Mouse (Mus musculus): ENCODE results near the gene Yipf3. TPM values are rescaled to one million over a fixed set of nuclear protein-coding genes. Genes with fewer than 3 reads are reported as not detected.

The Yipf3 gene
- total RNA-seq (2017): 29.2 and 56.5 TPM in 2 replicates

GRCm38 (mm10) chr17:46247512-46248188 is at the start of gene Yipf3, which contains the start of gene Polr1c:
Yipf3 (plus strand) TSS chr17:46248080.
Polr1c (minus strand) TSS chr17:46248054.
- peak; percentile 92 to 93 for ATAC-seq (replicated peaks in 1 of 2; ENCODE audit: insufficient read depth in 1 of 2, low FRiP score in 2 of 2, low TSS enrichment in 1 of 2, low read depth in 1 of 2, poor library complexity in 2 of 2, severe bottlenecking in 2 of 2)

- no peak for ATAC-seq (replicated peaks in 1 of 2; ENCODE audit: insufficient read depth in 1 of 2, low FRiP score in 2 of 2, low TSS enrichment in 1 of 2, low read depth in 1 of 2, poor library complexity in 2 of 2, severe bottlenecking in 2 of 2)
Measured at GRCm38 (mm10) chr17:46201151-46201550, 46.7 kb upstream of the Yipf3 start.

DNA sequence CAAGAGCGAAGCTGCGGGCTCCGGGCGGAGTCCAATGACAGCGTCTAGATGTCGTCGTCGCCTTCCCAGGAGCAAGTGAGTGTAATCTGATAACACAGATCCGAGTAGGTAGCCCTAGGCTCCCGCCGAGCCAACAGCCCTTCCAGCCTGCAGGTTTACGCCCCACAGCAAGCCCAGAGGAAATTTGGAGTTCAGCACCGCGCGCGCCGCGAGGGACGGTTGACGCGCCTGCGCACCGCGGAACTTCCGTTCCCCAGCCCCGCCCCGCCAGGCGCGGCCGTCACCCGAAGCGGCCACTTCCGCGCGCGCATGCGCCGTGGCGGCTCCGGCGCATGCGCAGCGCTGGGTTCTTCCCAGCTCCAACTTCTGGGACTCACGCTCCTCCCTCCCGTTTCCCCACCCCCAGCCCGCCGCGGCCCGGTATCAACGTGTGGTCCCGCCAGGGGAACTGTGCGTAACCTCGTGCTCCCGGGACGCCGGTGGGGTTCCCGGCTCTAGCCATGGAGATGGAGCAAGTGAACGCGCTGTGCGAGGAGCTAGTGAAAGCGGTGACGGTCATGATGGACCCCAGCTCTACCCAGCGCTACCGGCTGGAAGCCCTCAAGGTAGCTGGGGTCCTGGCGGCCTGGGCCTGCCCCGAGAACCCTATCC is 45.3 kb upstream of the Yipf3 start, which contains the start of the genes Polh and Xpo5:
TSS of gene Polh (minus strand) at position 225 of the 651 bp plus-strand sequence.
TSS of gene Xpo5 (plus strand) at position 362 of the 651 bp plus-strand sequence.
- ATAC-seq (replicated peaks in 1 of 2; ENCODE audit: insufficient read depth in 1 of 2, low FRiP score in 2 of 2, low TSS enrichment in 1 of 2, low read depth in 1 of 2, poor library complexity in 2 of 2, severe bottlenecking in 2 of 2): peak; percentile 94 to 95

DNA sequence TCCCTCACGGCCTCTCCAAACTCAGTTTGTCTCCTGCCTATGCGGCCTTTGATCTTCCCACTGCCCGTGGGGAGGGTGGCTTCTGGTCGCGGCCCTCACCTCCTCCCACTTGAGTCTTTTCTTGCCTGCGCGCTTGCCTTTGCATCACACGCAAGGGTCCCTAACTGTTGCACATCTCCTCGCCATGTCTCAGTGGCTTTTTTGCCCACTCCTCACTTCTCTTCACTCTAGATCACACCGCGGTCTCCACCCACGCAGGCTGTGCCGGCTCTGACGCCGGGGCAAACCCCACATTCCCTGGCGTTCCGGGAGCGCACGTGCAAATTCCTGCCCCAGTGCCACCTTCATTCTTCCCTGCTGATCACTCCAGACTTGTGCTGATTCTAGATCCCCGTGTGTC is 44.8 kb upstream of the Yipf3 start:
- ATAC-seq (replicated peaks in 1 of 2; ENCODE audit: insufficient read depth in 1 of 2, low FRiP score in 2 of 2, low TSS enrichment in 1 of 2, low read depth in 1 of 2, poor library complexity in 2 of 2, severe bottlenecking in 2 of 2): 0 out of 4 replicates have a peak, but pooled peaks of 1 of the 2 experiments have one; percentile 5

DNA sequence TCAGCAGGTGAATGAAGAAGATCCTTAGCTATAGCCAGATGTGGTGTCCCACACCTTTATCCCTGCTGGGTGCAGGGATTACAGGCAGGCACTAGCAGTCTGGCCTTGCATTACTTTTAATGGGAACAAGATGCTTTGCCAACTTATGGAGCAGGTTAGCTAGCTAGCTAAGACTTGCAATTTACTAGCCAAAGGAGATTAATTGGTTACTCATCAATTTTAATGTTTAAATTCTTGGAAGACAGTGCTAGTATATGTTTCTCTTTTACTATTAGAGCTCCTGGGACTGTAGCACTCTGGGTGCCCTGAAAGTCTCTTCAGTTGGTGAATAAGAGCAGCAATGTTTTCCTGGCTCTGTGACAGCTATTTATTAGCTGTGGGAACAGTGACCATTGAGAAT is 41.2 kb upstream of the Yipf3 start:
- ATAC-seq (replicated peaks in 1 of 2; ENCODE audit: insufficient read depth in 1 of 2, low FRiP score in 2 of 2, low TSS enrichment in 1 of 2, low read depth in 1 of 2, poor library complexity in 2 of 2, severe bottlenecking in 2 of 2): no peak

- no peak for ATAC-seq (replicated peaks in 1 of 2; ENCODE audit: insufficient read depth in 1 of 2, low FRiP score in 2 of 2, low TSS enrichment in 1 of 2, low read depth in 1 of 2, poor library complexity in 2 of 2, severe bottlenecking in 2 of 2)
Measured at GRCm38 (mm10) chr17:46210550-46210949, 37.3 kb upstream of the Yipf3 start.

- ATAC-seq (replicated peaks in 1 of 2; ENCODE audit: insufficient read depth in 1 of 2, low FRiP score in 2 of 2, low TSS enrichment in 1 of 2, low read depth in 1 of 2, poor library complexity in 2 of 2, severe bottlenecking in 2 of 2): no peak
Measured at GRCm38 (mm10) chr17:46221601-46222000, 26.3 kb upstream of the Yipf3 start.

- no peak for ATAC-seq (replicated peaks in 1 of 2; ENCODE audit: insufficient read depth in 1 of 2, low FRiP score in 2 of 2, low TSS enrichment in 1 of 2, low read depth in 1 of 2, poor library complexity in 2 of 2, severe bottlenecking in 2 of 2)
Measured at GRCm38 (mm10) chr17:46227576-46227975, 20.3 kb upstream of the Yipf3 start.

DNA sequence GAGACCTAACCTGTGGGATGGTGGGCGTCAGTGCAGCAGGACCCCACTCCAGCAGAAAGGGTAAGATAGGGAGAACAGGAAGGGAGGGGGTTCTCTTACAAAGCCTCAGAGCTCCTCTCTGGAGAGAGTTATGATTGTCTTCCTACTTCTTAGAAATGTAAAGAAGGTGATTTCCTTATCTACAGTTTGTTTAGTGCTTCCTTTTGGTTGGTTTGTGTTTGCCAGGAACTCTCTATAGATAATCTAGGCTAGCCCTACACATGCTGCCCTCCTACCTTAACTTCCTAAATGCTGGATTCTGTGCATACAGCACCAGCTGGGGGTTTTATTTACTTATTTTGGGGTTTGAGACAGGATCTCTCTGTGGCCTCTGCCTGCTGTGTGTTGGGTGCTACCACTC is 11.8 kb upstream of the Yipf3 start:
- ATAC-seq (replicated peaks in 1 of 2; ENCODE audit: insufficient read depth in 1 of 2, low FRiP score in 2 of 2, low TSS enrichment in 1 of 2, low read depth in 1 of 2, poor library complexity in 2 of 2, severe bottlenecking in 2 of 2): no peak

DNA sequence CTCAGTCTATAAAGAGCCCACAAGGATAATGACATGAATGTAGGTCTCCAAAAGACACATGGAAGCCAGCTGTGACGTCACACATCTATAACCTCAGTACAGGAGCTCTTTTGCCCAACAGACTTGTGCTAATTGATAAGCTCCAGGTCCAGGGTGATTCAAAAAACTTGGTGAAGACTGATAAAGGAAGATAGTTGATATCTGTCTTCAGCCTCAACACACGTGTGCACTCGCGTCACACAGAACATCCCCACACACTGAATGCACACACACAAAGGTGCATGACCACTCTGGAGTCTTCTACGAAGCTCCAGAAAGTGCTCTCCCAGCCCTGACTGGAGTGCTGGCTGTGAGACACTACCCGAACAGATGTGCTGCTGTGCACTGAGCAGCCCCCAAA is 10.8 kb upstream of the Yipf3 start:
- no peak for ATAC-seq (replicated peaks in 1 of 2; ENCODE audit: insufficient read depth in 1 of 2, low FRiP score in 2 of 2, low TSS enrichment in 1 of 2, low read depth in 1 of 2, poor library complexity in 2 of 2, severe bottlenecking in 2 of 2)

DNA sequence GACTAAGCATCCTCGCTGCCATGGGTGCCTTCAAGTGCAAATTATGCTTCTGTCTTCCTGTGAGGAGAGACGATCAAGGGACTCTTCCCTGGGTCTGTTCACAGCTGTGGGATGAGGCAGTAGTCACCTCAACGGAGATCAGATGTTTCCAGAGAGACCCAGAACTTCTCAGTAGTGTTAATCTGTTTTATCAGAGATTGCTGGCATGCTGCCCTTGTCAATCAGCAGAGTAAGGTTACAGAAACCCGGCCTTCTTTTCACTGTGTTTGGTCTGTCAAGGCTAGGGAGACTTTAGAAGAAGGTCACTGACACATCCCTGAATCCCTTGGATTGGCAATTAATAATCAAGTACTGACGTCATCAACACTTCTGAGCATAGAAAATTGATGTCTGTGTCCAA is 10.4 kb upstream of the Yipf3 start:
- no peak for ATAC-seq (replicated peaks in 1 of 2; ENCODE audit: insufficient read depth in 1 of 2, low FRiP score in 2 of 2, low TSS enrichment in 1 of 2, low read depth in 1 of 2, poor library complexity in 2 of 2, severe bottlenecking in 2 of 2)

DNA sequence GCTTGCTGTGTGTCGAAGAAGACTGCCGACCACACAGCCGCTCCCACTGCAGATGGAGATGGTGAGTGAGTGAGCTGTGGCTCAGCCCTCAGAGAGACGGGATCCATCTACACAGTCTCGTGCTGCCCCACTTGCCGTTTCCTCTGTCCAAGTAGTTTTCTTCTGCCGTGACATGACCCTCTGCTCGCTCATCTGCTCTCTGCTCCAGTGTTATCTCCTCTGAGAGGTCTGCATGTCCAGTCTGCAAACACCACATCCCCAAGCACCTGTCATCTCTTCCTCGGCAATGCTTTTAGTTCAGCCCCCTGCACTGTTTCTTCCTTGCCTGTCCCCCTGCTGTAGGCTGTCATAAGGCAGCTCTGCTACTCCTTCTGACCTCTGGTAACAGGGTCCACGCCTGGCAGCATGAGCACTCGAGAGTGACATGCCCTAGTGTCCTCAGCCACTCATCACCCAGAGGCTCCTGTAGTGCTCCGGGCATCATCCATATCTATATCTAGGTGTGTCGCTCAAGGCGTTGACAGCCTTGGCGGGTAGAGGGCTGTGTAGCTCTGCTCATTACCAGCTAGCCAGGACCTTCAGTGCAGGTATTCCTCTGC is 8.3 kb upstream of the Yipf3 start:
- ATAC-seq (replicated peaks in 1 of 2; ENCODE audit: insufficient read depth in 1 of 2, low FRiP score in 2 of 2, low TSS enrichment in 1 of 2, low read depth in 1 of 2, poor library complexity in 2 of 2, severe bottlenecking in 2 of 2): no peak

- no peak for ATAC-seq (replicated peaks in 1 of 2; ENCODE audit: insufficient read depth in 1 of 2, low FRiP score in 2 of 2, low TSS enrichment in 1 of 2, low read depth in 1 of 2, poor library complexity in 2 of 2, severe bottlenecking in 2 of 2)
Measured at GRCm38 (mm10) chr17:46241471-46241870, 6.4 kb upstream of the Yipf3 start.

GRCm38 (mm10) chr17:46242274-46242673 is 5.6 kb upstream of the Yipf3 start:
- ATAC-seq (replicated peaks in 1 of 2; ENCODE audit: insufficient read depth in 1 of 2, low FRiP score in 2 of 2, low TSS enrichment in 1 of 2, low read depth in 1 of 2, poor library complexity in 2 of 2, severe bottlenecking in 2 of 2): no peak

- ATAC-seq (replicated peaks in 1 of 2; ENCODE audit: insufficient read depth in 1 of 2, low FRiP score in 2 of 2, low TSS enrichment in 1 of 2, low read depth in 1 of 2, poor library complexity in 2 of 2, severe bottlenecking in 2 of 2): no peak
Measured at GRCm38 (mm10) chr17:46242993-46243392, 4.9 kb upstream of the Yipf3 start.

- ATAC-seq (replicated peaks in 1 of 2; ENCODE audit: insufficient read depth in 1 of 2, low FRiP score in 2 of 2, low TSS enrichment in 1 of 2, low read depth in 1 of 2, poor library complexity in 2 of 2, severe bottlenecking in 2 of 2): no peak
Measured at GRCm38 (mm10) chr17:46243624-46244023, 4.3 kb upstream of the Yipf3 start.

DNA sequence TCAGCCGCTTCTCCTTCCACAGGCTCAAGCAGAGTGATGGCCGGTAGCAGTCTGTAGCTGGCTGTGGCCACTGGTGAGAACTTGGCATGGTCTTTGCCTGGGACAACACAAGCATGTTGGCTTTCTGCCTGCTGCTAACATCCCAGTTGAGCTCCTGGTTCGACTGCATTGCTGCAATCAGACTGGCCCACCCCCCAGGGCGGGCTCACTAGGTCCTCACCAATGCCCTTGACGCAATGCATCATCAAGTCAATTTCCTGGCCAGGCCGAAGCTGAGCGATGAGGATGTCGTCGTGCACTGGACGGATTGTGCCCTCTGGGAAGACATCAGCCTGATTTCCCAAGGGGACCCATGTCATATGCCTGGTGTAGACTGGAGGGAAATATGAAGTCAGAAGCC is 3.3 kb upstream of the Yipf3 start:
- no peak for ATAC-seq (replicated peaks in 1 of 2; ENCODE audit: insufficient read depth in 1 of 2, low FRiP score in 2 of 2, low TSS enrichment in 1 of 2, low read depth in 1 of 2, poor library complexity in 2 of 2, severe bottlenecking in 2 of 2)

GRCm38 (mm10) chr17:46248189-46248522 is 276 bp downstream of the Yipf3 start:
- ATAC-seq (replicated peaks in 1 of 2; ENCODE audit: insufficient read depth in 1 of 2, low FRiP score in 2 of 2, low TSS enrichment in 1 of 2, low read depth in 1 of 2, poor library complexity in 2 of 2, severe bottlenecking in 2 of 2): peak in 1 of 2 experiments; percentile 13; a peak in 1 of 4 replicates

Measured in hematopoietic stem cell, adult 5-6 weeks (primary cell).